Mouse (Mus musculus): ENCODE measurements at regions not wholly inside any gene's neighbourhood (a gene's known extent, or its start where the extent isn't known, plus 50 kb on each side); places are given as distances from the start of the nearest gene placed in this dataset.

GRCm38 (mm10) chr12:49945628-49946220 is 560.8 kb downstream of the Gm43517 start:
- TF ChIP-seq POLR2A (IDR thresholded peaks at IDR 0.05; ENCODE audit: insufficient read length, low read depth): no peak
- no peak for TF ChIP-seq E2F4 (IDR thresholded peaks at IDR 0.05; ENCODE audit: insufficient read depth)
- TF ChIP-seq USF1 (IDR thresholded peaks at IDR 0.05; ENCODE audit: low read depth): no peak
- TF ChIP-seq CEBPB (IDR thresholded peaks at IDR 0.05; ENCODE audit: insufficient read depth, poor library complexity, severe bottlenecking): no peak
- no peak for TF ChIP-seq POLR2AphosphoS2 (IDR thresholded peaks at IDR 0.05; ENCODE audit: insufficient read length, low read depth)
- no peak for TF ChIP-seq MYOD1 (IDR thresholded peaks at IDR 0.05; ENCODE audit: control insufficient read depth in 1 of 3, insufficient read length in 2 of 3, low read depth in 2 of 3)
